Mouse (Mus musculus): ENCODE measurements at regions not wholly inside any gene's neighbourhood (a gene's known extent, or its start where the extent isn't known, plus 50 kb on each side); places are given as distances from the start of the nearest gene placed in this dataset.

DNA sequence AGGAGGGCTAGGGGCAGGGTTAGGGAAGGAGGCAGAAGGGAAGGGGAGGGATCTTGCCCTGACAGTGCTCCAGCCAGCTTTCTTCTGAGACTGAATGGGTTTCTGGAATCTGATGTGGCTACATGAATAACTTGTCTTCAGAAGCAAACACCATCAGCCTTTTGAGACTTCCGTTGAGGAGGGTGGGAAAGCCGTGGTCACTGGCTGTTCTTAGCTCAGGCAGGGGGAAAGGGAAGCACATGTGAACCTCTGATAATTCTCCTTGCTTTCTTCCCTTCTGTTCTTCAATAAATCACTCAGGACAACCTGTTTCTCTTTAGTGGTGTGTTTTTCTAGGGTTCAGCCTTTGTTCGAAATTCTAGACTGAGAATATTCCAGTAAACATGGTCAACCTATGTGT is 148.9 kb downstream of the Bcl11a start:
- no peak for DNase-seq (ENCODE audit: low spot score in 2 of 2)

DNA sequence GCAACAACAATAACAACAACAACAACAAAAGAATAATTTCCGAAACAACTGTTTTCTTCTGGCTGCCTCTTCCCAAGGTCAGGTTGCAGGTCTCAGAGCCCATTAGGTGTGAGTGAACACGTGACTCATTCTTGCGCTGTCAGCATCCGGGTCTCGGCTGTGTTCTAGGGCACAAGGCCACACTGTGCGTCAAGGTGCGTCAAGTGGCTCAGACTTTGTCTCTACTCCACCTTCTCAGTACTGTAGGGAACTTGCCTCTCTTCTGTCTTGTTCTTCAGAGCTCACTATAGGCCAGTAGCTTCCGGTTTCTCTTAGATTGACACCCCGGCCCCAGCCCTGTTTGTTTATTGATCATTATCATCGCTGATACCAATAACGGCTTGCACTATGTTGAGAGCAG is 155.5 kb downstream of the Bcl11a start:
- DNase-seq (ENCODE audit: low spot score in 2 of 2), result no peak

DNA sequence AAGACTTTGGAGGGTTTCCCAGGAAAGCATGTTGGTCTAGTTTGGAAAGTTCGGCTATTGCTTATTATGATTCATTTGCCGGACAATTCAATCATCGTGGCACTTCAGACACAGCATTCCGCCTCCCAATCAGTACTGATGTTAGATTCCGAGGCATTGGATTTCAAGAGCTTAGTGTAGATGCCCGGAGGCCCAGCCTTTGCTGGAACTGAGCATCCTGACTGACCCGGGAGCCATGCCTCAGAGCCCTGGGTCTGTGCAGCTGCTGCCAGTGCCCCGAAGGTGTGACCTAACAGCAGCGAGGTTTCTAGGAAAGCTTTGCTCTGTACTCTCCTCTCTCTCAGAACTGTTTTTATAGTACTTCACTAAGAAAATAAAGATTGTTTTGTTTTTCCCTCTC is 156.0 kb downstream of the Bcl11a start:
- DNase-seq (ENCODE audit: low spot score in 2 of 2), result no peak

DNA sequence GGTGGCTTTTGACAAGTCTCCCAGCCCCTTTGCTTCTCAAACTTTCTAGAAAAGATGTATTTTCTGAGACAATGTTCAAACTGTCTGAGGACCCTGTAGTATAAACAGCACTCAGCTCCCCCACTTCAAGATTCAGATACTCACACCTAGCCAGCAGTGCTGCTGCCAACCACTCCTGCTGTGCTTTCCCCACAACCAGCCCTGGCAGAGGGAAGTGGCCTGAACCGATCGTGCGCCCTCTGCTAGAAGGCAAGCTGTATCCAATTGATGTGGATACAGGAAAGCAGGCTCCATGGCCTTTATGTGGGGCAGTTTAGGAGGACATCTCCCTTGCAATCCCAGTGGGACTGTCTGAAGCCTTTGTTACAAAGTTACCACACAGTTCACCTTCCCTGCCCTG is 156.6 kb downstream of the Bcl11a start:
- no peak for DNase-seq (ENCODE audit: low spot score in 2 of 2)

DNA sequence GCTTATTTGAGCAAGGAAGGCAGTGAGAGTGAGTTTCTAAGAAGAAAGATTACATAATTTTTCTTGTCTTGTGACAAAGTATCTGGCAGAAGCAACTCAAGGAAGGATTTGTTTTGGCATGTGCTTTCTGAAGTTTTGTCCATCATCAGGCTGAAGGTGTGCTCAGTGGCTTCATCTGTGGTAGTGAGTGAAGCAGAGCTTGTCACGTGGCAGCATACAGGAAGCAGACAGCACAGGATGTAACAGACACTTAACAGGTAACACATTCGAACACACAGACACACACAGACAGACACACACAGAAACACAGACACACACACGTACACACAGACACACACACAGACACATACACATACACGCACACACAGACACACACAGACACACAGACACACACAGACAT is 157.5 kb downstream of the Bcl11a start:
- DNase-seq (ENCODE audit: low spot score in 2 of 2), result no peak

DNA sequence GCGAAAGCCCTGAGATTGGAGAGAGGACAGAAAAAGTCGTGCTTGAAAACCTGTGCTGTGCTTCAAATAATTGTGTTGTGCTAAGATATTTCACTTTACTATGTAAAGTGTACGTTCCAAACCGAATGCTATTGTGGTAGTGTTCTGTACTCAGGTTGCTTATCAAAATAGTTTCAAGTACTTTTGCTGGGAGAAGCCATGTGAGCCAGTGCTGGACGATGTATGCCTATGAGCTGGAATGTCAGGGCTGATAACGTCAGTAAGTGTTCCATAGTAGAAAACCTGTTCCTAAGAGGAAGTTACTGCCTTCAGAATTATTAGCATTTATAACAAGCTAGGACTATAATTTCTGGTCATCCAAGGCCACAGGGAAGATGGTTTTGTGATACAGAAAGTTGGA is 161.8 kb downstream of the Bcl11a start:
- DNase-seq (ENCODE audit: low spot score in 2 of 2), result no peak

DNA sequence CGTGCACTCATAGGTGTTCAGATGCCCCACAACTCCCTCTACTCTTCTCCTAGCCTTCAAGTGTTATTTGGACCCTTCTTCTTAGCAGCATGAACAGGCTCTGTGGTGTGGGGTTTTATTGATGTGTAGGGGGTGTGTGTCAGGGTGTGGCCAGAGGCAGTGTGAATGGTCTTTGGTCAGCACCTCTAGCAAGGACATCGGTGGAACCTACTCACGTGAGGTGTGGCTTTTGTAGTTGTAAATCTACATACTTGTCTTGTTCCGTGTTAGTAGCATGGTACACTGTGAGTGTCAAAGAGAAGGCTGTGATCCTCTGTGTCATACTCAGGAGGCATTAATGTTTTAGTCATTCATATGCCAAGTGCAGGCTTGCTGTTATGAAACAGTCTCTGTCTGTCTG is 164.2 kb downstream of the Bcl11a start:
- DNase-seq (ENCODE audit: low spot score in 2 of 2), result no peak

DNA sequence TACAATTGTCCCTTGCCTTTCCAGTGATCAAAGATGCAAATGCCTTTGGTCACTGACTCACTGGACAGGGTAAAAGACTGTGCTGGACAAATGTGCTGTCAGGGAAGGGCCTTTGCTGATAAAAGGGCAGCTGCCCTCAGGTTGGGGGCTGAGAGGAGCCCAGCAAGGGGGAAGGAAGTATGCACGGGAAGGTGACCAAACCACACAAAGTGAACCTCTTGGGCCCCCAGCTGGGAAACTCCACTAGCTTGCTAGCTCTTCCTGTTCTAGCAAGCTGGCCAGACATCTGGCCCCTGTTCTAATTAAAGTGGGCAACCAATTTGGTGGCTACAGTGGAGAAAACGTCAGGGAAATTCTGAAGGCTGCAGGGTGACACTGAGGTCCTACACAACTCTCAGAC is 165.0 kb downstream of the Bcl11a start:
- no peak for DNase-seq (ENCODE audit: low spot score in 2 of 2)

DNA sequence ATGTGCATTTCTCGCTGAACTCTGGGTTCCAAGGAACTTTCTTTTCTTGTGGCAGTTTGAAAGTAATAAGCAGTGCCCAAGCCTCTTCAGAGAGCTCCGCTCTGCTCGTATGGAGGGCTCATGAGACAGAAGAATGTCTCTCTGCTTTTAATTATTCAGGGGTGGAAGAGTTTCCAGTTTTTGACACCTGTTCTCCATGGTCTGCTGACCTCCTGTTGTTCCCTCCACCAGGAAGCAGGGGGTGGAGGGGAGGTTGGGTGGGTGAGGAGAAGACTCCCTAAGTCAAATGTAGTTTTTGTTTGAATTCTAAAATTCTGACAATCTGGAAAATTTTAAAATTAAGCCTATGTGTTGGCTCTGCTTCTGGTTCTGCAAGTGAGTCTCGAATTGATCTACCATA is 167.5 kb downstream of the Bcl11a start:
- no peak for DNase-seq (ENCODE audit: low spot score in 2 of 2)

DNA sequence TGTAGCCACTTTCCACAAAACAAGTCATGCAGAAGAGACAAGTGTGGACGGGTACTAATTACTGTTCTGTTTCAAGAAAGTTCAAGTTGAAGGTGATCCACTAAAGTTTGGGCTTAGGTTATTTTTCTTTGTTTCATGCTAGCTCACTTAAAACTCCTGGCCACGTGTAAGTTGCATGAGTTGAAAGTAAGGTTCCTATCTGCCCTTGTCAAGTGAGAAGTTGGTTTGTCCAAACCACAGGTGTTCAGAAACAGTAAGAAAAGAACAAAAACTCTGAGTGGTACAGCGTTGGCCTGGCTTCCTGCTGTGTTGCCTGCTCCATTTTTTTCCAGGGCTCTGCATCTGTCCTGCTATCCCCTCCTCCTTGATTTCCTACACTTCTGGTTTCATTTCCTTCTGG is 168.5 kb downstream of the Bcl11a start:
- DNase-seq (ENCODE audit: low spot score in 2 of 2), result no peak

DNA sequence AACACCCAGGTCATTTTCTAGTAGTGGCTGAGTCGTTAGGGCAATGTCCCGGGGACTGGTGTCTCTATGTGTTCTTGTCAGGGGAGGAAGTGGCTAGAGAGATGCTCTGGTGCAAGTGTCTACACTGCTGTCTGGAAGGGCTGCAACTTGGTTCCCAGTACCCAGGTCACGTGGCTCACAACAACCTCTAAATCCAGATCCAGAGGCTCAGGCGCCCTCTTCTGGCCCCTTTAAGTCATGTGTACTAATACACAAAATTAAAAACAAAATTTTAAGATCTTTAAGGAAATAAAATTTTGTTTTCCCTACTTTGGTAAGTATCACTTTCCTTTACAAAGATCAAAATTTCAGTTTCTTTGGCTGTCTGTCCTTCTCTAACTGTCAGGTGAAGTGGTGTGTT is 169.4 kb downstream of the Bcl11a start:
- DNase-seq (ENCODE audit: low spot score in 2 of 2), result no peak

DNA sequence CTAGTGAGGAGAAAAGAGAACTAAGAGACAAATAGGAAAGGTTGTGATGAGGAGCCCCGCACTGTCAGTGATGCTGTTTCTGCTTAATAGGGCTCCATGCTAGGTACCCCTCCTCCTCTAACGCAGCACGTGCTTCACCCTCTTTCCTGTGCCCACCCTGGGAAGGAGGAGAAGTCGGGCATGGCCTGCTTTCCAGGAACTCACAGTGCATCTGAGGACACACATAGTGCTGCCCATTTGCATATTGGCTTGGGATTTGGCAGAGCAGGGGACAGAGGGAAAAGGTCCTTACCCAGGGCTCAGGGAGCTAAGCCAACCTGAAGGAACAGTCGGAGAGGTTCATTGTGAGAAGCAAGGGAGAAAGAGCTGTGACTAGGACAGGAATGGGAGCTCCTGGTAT is 173.7 kb downstream of the Bcl11a start:
- no peak for DNase-seq (ENCODE audit: low spot score in 2 of 2)

DNA sequence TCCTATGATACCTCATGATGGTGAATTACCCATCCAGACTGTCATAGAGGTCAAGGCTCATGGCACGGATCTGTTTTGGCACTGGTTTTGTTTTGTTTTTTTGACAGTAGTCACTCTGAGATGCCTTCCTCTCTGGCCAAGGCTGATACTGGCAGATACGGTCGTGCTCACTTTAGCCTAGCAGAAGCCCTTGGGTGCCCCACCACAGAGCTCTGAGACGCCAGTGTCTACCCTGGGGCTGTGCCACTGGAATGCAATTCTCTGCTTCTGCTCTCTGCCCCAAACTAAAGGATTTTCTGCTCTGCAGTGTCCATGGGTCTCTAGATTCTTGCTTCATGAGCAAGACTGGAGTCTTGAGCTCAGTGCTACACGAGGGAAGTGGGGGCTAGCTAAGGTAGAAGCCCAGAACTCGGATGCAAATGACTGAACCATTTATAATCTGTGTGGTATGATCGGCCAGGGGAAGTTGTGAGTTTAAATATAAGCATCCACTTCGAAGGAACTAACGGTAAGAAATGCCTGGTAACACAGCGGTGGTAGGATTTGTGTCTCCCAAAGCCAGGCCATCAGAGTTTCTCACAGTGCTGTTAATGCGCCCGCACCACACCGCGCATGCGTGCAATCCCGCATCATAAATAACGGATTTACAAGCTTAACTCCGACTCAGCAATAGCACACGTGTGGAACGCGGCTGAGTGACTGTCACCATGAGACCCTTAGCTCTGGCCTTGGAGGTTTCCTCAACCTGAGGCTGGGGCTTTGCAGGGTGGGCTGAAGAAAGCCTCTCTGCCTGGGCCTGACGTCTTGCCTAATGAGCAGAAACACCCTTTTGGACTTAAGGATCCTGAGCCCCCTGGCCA is 177.6 kb downstream of the Bcl11a start:
- DNase-seq (ENCODE audit: low spot score in 2 of 2), result no peak

DNA sequence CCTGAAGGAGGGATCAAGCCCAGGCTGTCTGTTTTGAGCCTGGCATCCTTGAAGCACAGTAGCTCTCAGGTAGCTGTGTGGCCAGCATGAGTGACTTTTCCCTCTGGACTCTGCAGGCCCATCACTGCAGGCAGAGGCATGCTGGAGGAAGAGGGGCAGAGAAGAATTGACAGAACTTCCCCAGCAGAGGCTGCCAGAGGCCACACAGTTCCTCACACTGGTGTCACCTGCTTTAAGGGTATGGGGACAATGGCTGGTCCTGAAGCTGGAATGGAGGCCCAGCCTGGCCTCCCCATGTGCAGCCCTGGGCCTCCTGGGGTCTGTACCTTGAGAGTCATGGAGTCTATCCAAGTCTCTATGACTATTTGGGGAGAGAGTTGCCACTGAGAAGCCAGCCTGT is 179.9 kb downstream of the Bcl11a start:
- no peak for DNase-seq (ENCODE audit: low spot score in 2 of 2)

DNA sequence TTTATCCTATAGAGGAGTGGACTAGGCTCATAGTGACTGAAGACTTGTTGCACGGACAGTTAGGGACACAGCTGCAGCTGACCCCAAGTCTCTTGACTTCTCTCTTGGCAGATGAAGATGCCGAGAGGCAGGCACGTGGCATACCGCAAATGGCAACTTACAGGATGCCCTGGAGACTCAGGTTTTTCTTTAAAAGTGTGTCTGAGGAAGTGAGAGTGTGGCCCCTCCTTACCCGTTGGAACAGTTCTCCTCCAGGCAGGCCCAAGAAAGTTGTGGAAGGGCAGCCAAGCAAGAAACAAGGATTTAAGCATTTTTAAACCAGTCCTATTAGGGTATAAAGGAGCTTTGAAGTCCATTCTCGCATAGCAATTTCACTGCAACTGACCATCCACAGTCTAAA is 180.5 kb downstream of the Bcl11a start:
- DNase-seq (ENCODE audit: low spot score in 2 of 2), result no peak

DNA sequence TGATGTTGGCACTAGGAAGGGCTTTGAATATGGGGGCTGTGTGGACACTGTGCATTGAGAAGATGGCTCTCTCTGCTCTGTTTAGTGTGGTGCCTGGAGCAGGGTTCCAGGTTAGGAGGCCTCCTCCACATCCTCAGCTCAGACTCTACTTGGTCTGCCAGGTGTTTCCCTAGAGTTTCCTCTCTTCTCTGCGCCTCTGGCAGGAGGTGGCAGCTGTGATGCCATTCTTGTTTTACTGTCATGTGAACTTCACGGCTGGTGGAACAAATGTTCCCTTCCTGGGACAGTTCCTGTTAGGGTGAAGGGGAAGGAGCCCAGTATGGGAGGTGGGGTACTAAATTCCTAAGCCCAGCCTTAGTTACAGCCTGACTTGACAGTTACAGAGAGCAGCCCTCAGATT is 181.8 kb downstream of the Bcl11a start:
- no peak for DNase-seq (ENCODE audit: low spot score in 2 of 2)

DNA sequence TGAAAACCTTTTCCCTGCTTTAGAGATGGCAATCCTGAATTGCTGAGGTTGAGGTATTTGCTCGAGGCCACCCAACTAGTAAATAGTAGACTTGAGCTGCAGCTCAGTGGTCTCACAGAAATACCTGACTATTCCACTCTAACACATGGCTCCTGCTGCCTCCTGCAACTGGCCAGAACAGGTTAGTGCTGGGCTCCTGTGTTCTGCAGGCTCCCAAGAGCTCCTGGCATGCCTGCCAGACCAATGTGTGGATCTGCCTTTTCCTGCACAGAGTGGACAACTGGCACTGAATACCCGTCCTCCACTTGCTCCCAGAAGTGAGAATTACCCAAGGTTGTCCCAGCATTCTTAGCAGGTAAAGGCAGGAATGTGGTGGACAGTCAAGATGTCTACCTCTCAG is 191.2 kb downstream of the Bcl11a start:
- DNase-seq (ENCODE audit: low spot score in 2 of 2), result no peak

DNA sequence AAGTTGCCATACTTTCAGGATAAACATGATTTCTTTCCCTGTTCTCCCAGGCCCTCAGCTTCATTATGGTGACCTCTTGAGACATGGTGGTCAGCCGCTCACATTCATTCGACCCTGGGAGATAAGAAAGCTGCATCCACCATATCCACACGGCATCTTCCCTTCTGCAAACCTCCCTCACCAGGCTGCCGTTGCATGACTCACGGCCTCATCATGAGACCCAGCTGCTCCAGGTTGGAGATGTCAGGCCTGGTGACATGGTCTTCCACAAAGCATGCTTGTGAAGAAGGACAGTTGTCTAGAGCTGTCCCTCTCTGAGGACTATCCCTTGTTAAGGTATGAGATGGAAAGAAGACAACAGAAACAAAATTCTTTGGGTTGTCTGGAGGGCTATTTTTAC is 203.8 kb downstream of the Bcl11a start:
- DNase-seq (ENCODE audit: low spot score in 2 of 2), result no peak

DNA sequence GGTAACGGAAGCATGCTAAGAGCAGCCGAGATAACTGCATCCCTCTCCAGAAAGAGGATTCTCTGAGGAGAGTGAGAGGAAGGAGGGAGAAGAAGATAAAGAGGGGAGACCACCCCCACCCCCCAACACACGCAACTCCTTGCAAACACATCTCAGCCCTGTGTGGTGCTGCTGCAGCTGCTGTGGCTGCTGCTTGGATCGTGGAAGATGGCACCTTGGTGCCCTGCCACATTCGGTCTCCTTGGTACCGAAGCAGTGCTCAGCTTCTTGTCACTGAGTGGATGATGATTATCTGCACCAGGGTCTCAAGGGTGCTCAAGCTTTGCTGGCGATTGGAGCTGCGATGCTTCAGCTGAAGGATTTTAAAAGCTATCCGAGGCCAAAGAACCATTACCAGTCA is 204.7 kb downstream of the Bcl11a start:
- no peak for DNase-seq (ENCODE audit: low spot score in 2 of 2)

DNA sequence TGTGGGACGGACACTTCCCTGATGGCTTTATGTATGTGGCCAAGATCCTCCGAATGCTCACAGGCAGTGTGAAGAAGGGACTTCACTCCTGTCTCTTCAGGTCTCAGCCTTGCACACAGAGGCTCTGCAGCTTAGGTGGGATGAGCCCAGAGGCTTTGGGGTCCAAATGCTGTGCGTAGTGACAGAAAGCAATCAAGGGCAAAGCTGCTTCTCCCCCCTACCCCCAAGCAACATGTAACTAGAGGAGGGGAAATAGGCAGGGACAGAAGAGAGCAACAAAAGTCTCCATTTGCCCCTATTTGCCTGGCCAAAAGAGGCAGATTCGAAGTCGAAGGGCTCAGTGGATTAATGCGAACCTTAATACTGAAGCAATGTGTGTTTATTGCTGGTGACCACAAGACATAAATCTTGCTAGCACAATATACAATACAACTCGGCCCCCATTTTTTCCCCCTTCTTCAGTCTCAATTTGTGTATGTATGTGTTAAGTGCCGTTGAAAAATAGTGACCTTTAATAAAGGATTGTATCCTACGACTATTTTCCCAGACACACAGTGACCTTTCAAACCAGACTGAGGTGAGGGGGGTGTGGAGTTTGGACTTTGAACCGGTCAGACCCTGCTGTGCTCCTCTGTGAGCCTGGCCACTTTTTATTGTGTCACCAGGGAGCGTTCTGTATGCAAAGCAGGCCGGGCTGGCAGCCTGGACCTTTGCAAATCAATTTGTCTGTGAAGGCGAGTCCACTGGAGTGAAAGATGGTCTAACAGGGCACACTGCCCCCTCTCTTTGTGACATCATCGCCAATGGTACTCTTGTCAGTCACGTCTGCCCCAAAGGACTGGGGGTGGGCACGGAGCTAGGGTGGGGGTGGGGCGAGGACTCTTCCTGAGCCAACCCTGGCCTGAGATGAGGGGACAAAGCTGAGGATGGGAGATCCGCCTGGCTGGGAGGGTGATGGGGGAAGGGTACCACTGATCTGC is 208.6 kb downstream of the Bcl11a start:
- DNase-seq (ENCODE audit: low spot score in 2 of 2), result no peak

DNA sequence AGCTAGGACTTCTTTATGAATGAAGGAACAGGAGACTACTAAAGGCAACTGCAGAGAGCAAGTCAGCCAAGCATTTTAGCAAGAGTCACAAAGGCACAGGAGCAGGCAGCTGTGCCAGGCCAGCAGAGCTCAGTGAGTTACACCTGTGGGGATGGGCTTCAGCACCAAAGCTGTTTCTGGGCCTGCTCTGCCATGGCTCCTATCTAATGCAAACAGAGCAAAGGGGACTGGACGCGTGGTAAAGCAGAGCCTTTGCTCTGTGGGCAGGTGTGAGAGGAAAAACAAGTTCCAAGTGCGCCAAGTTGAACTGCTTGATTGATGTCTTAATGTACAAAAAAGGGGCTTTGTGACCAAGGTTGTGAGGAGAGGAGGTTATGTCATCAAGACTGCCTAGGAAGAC is 215.4 kb downstream of the Bcl11a start:
- no peak for DNase-seq (ENCODE audit: low spot score in 2 of 2)

DNA sequence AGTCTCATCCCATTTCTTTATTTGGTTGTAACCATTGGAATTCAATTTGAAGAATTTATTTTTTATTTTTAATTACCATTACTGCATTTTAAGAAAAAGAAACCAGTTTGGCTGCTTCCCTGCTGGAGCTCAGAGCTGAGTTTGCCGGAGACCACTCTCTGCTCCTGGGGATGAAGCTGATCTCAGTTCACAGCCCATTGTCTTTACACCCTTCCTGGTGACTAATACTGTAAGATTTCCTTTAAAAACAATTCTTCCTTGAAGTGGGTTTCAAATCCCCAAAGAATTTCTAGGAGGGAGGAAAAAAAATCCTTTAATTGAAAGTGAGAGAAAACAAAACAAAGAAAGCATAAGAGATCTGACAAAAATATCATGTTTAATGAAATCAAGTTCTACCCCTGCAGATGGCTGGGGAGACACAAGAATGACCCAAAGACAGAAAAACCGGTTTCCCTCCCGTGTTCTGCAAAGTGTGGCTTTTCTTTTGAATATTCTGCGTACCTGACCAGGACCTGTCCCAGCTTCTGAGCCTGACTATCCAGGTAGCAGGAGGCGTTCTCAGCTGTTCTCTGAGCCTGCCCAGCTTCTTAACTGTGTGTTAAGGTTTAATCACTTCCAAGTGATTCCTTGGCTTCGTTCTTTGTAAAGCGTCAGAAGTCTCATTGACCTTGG is 216.1 kb downstream of the Bcl11a start:
- DNase-seq (ENCODE audit: low spot score in 2 of 2), result no peak
